Mouse (Mus musculus) thymus, adult 2 months (tissue): ENCODE measurements around the gene Ogfrl1.

Source experiments
- CTCF ChIP-seq: fragments of 200-500 bp; IDR thresholded peaks from 2 replicates; pipeline ENCODE4 v1.5.1; 2012; ENCODE audit warnings: mild to moderate bottlenecking, control low read depth, low read length, moderate library complexity, borderline replicate concordance; ENCODE audit not compliant: control insufficient read depth, poor library complexity, insufficient read depth; ENCODE audit errors: extremely low read depth
- POLR2A ChIP-seq: fragments of 200-500 bp; IDR thresholded peaks from 2 replicates; pipeline ENCODE4 v1.6.1; 2012; ENCODE audit warnings: mild to moderate bottlenecking, low read length, control low read depth, moderate library complexity; ENCODE audit not compliant: control insufficient read depth, poor library complexity, insufficient read depth; ENCODE audit errors: extremely low read depth

DNA sequence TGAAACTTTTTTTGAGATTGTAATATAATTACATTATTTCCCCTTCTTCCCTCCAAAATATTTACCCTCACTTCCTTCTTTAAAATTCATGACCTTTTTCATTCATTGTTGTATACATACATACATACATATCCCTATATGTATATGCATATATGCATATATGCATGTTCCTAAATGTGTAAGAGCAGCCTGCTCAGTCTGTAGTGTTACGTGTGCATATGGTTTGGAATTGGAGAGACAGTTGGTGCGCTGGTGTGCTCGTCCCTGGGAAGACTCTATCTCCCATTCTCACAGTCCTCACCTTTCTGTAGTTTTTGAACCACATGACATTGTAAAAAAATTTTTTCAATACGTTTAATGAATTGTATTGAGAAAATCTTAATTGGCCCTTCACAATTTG is 75.4 kb downstream of the Ogfrl1 start:
- TF ChIP-seq POLR2A (no peak), CTCF (no peak)
